Mouse (Mus musculus): ENCODE results near the gene 4930558K02Rik. TPM values are rescaled to one million over a fixed set of nuclear protein-coding genes. Genes with fewer than 3 reads are reported as not detected.

4930558K02Rik gene
- not detected in 2 replicates for polyA plus RNA-seq (2012; ENCODE audit: low replicate concordance)

DNA sequence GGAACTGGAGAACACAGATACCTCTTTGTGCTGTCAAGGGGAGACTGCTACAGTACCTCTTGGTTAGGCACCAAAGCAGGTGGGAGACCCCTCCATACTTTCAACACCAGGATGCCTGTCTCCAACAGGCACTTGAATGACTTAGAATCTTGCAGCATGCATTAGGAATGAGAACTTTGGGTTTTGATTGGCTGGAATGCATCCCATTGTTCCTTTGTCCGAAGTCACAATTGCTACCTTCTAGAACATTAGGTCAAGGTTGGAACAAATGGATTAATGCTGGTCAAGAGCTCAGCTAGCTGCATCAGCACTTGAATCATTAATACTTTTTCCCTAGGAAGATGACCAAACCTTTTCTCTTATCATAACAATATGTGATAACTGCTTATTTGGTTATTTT lies at the start of gene 4930558K02Rik:
Gene 4930558K02Rik (minus strand): TSS at position 101 of the 400 bp plus-strand sequence.

DNA sequence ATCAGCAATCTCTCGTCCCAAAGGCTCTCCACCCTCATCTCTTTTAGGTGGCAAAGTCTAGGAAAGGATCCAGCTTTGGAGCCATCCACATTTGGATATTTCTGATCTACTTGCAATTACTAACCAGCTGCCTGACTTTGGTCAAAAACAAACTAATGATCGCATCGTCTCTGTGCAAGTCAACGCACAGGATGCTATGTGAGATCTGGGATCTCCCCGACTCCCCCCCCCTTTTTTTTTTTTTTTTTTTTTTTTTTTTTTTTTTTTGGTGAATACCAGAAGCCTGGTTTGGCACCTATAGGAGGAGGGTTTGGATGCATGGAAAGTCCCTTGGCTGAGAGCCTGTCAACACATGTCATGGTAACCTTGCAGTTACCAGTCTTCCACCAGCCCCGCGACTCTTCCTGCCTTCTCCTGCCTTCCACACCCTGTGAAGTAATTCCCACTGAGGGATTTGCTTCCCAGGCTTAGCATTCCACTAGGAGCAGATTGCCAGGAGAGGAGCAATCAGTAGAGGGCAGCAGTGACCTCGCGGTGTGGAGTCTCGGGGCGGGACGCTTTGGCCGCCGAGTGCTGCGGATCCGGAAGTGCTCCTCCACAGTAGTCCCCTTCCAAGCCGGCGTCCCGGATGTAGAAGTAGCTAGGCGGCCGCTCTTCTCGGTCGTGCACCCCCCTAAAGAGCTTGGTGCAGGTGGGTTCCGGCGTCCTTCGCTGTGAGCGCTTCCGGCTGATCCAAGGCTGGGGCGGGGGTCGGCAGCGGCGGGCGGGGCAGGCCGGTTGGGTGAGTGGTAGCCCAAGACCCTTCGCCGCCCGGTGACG lies 10.6 kb downstream of the 4930558K02Rik start, which contains the start of gene Pigc:
Gene Pigc (plus strand): TSS at position 598 of the 819 bp plus-strand sequence.

Other genes starting within 250 kb of the 4930558K02Rik start
- gene Fasl, start 191.1 kb downstream of the 4930558K02Rik start, polyA plus RNA-seq (2012; ENCODE audit: low replicate concordance), result 0.17 and 0.75 TPM in 2 replicates
- gene Suco, start 103.0 kb downstream of the 4930558K02Rik start, polyA plus RNA-seq (2012; ENCODE audit: low replicate concordance), result 2.3 and 2.4 TPM in 2 replicates
- 0.32 and 1.5 TPM in 2 replicates for gene Pigc, start 10.4 kb downstream of the 4930558K02Rik start, polyA plus RNA-seq (2012; ENCODE audit: low replicate concordance)